Mouse (Mus musculus) frontal cortex, postnatal 25 days (tissue): Measurements from ENCODE around the gene Olfr1094.

ENCODE experiments used
- DNase-seq, 2 experiments: peaks; one replicate each; pipeline ENCODE4 v3.0.0; 2022; ENCODE audit warnings: low spot score in 2 of 2

The Olfr1094 gene

DNA sequence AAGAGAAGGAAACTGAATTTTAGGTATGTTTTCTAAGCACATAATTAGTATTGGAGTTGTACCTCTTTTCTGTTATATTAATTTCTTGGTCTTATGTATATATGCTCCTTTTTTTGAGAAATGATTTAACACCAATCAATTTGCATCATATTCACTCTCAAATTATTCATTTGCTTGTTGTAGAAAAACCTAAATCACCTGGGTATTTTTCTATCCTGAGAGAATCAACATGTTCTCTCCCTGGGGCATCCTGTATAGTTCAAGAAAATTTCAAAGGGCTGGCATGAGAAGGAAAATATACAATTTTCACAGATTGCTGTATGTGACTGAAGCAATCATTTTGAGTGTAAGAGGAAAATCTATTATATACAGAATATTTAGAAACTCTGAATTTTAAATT, at the start of gene Olfr1094:
TSS of gene Olfr1094 (plus strand) at position 301 of the 400 bp plus-strand sequence.
- DNase-seq, result no peak

DNA sequence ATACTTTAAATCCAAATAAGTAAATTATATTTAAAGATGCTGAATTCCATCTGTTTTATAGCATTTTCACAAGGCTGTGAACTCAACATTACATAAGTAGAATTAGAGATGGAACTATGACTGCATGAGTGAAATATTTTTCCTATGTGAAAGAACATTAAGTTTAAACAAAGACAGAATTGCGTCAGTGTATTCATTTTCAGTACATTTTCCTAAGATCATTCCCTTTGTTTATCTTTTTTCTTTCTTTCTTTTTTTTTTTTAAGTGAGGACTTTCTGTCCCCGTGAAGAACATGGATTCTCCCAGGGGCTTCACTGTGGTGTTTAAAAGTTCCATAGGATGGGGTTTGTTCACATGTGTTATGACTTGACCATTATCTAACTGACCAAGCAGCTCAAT, 42.3 kb upstream of the Olfr1094 start, which contains the start of gene Olfr1093:
TSS of gene Olfr1093 (plus strand) at position 301 of the 400 bp plus-strand sequence.
- DNase-seq, result no peak

DNA sequence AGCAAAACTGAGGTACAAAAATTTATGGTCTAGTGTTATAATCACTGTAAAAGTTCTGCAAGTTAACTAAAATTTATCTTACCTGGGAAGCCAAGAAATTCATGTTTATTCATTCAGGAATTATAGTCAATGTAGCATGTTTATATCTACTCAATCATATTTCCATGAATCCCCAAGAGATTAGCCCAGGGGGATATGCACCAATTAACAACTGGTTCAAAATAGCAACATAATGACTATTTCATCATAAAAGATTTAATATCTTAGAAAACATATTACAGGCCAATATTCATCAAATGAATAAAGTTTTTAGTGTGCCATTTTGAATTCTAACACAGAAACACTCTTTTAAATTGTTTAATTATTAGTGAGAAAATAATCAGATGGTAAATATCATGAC, 14.5 kb upstream of the Olfr1094 start, which contains the start of gene Olfr141:
TSS of gene Olfr141 (minus strand) at position 101 of the 400 bp plus-strand sequence.
- no peak for DNase-seq

DNA sequence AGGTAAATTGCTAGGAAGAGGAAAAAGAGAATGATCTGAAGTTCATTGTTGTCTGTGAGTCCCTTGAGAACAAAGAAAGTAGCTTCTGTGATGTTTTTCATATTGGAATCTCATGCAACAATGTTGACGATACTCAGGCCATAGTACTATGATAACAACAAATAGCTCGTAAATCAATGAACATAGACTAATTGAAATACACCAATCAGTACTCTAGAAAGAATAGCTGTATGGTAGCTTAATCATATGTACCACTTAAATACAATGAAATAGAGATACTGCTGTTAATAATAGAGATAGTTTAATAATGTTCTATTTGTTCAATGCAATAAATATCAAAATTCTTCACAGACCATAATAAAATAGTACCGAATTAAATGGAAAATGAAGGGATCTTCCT, 27.1 kb downstream of the Olfr1094 start, which contains the start of gene Olfr1095:
TSS of gene Olfr1095 (minus strand) at position 101 of the 400 bp plus-strand sequence.
- no peak for DNase-seq

DNA sequence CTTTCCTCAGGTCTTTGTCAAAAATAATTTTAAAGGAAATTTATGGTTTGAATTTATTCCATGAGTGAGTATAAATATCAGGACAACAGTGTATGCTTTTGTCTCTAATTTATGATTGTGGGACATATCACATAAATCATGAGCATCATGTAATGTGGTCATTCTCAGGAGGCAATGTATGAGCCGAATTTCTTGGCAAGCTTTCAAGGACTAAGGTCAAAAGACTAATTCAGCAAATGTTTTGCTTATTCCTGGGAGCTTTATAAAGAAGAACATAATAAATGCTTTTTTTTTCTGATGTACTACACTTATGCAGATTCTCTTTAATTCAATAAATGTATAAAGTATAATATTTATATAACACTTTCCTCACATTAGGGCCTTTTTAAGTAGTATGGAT, 50.2 kb downstream of the Olfr1094 start, which contains the start of gene Gm13723:
TSS of gene Gm13723 (minus strand) at position 101 of the 400 bp plus-strand sequence.
- no peak for DNase-seq
